Mouse (Mus musculus) liver, adult (tissue): ENCODE results near the gene Pogz.

Source experiments
- GATA4 ChIP-seq: IDR thresholded peaks from 2 replicates; pipeline ENCODE4 v1.6.1; 2014; ENCODE audit warnings: mild to moderate bottlenecking, low read length; ENCODE audit not compliant: insufficient replicate concordance

The Pogz gene

GRCm38 (mm10) chr3:94886316-94887224 is 49.2 kb downstream of the Pogz start, which contains the start of gene Psmb4:
Gene Psmb4 (minus strand): TSS chr3:94886961.
- TF ChIP-seq GATA4: no peak

- TF ChIP-seq GATA4: no peak
These were observed 51.2 kb downstream of the Pogz start for GRCm38 (mm10) chr3:94888595-94888994.

GRCm38 (mm10) chr3:94894076-94894475 is 56.7 kb downstream of the Pogz start:
- no peak for TF ChIP-seq GATA4

- no peak for TF ChIP-seq GATA4
These were observed 65.4 kb downstream of the Pogz start for GRCm38 (mm10) chr3:94902747-94903146.

GRCm38 (mm10) chr3:94906482-94906881 is 69.1 kb downstream of the Pogz start:
- no peak for TF ChIP-seq GATA4

- no peak for TF ChIP-seq GATA4
These were observed 73.8 kb downstream of the Pogz start for GRCm38 (mm10) chr3:94911050-94911693.

GRCm38 (mm10) chr3:94913801-94914200 is 76.4 kb downstream of the Pogz start:
- TF ChIP-seq GATA4: no peak

- TF ChIP-seq GATA4: no peak
These were observed 78.8 kb downstream of the Pogz start for GRCm38 (mm10) chr3:94915903-94916741.

- TF ChIP-seq GATA4: no peak
These were observed 80.5 kb downstream of the Pogz start for GRCm38 (mm10) chr3:94917816-94918361.

GRCm38 (mm10) chr3:94918845-94919244 is 81.5 kb downstream of the Pogz start:
- TF ChIP-seq GATA4: no peak

GRCm38 (mm10) chr3:94921104-94921503 is 83.7 kb downstream of the Pogz start:
- TF ChIP-seq GATA4: no peak

GRCm38 (mm10) chr3:94922333-94922732 is 85.0 kb downstream of the Pogz start:
- TF ChIP-seq GATA4: no peak

GRCm38 (mm10) chr3:94924688-94925087 is 87.3 kb downstream of the Pogz start:
- TF ChIP-seq GATA4: no peak
